27 mouse cellular contexts compared by ENCODE assay signal in genomic region chr4:12700189-12700588, GRCm38 (mm10).
DNase-seq lines count a peak whose midpoint lies in the region; ATAC-seq and TF ChIP-seq lines count a peak whose summit lies in the region.
"Had no signal": no experiment of that assay in that cellular context is flagged by ENCODE, and none has a peak within 500 bp of the region (broad histone marks: within the 10 kb centered on the region; RNA-seq: fewer than 3 reads in every experiment).

No protein-coding gene starts in this region.

- WGBS in liver, embryonic 12.5 days (ENCODE audit: insufficient replicate concordance), result 24% methylated on average over 1 of the region's 1 CpGs
- 26% methylated on average over 1 of the region's 1 CpGs for WGBS in liver, embryonic 14.5 days (ENCODE audit: insufficient replicate concordance)
- 30% methylated on average over 1 of the region's 1 CpGs for WGBS in liver, postnatal 0 days (ENCODE audit: insufficient replicate concordance)
- 91% methylated on average over 1 of the region's 1 CpGs for WGBS in forebrain, embryonic 14.5 days
- 87% methylated on average over 1 of the region's 1 CpGs for WGBS in hindbrain, postnatal 0 days

- no peak for DNase-seq in liver, embryonic 14.5 days (ENCODE audit: low read depth in 3 of 3, low spot score in 3 of 3)
- no peak for DNase-seq in liver, postnatal 0 days
- DNase-seq in gastrocnemius, adult 18-20 months (ENCODE audit: low spot score), result no peak
- DNase-seq in forebrain, embryonic 14.5 days (ENCODE audit: low spot score), result no peak
- DNase-seq in hindbrain, postnatal 0 days (ENCODE audit: low spot score), result no peak
- DNase-seq: adrenal gland, adult 2 months; adrenal gland, postnatal 14 days; cerebellum, adult 11-12 months; cerebellum, adult 8-10 months; cerebellum, postnatal 10 days; cerebellum, postnatal 36 days; embryo, embryonic 11 days; gastrocnemius, adult 2 months; gastrocnemius, postnatal 14 days; heart, adult 18-20 months; heart, postnatal 10 days; heart, postnatal 36 days had no signal

- no peaks in the 10 kb centered on the region for H3K4me1 ChIP-seq in liver, embryonic 12.5 days
- H3K4me1 ChIP-seq in liver, embryonic 14.5 days (replicated peaks; ENCODE audit: control insufficient read depth in 2 of 2, insufficient read depth in 2 of 2, low read length in 1 of 2), result no peaks in the 10 kb centered on the region
- H3K4me1 ChIP-seq in liver, postnatal 0 days (ENCODE audit: insufficient read depth), result no peaks in the 10 kb centered on the region
- H3K4me1 ChIP-seq in forebrain, embryonic 14.5 days (ENCODE audit: control insufficient read depth, insufficient read depth, low read length), result no peaks in the 10 kb centered on the region
- H3K4me1 ChIP-seq in hindbrain, postnatal 0 days (ENCODE audit: insufficient read depth, low read length), result no peaks in the 10 kb centered on the region
- H3K4me1 ChIP-seq: embryonic facial prominence, embryonic 13.5 days; forebrain, embryonic 12.5 days; heart, embryonic 12.5 days; heart, embryonic 15.5 days had no signal

- no peak for TF ChIP-seq CTCF in liver, embryonic 14.5 days (IDR thresholded peaks at IDR 0.05; ENCODE audit: low read depth)
- no peak for TF ChIP-seq CTCF in liver, postnatal 0 days (IDR thresholded peaks at IDR 0.05; ENCODE audit: low read depth)
- no peak for TF ChIP-seq CTCF in hindbrain, postnatal 0 days (IDR thresholded peaks at IDR 0.05; ENCODE audit: low read depth)

- H3K27me3 ChIP-seq in liver, embryonic 12.5 days (replicated peaks), result no peaks in the 10 kb centered on the region
- H3K27me3 ChIP-seq in liver, embryonic 14.5 days (ENCODE audit: control insufficient read depth, insufficient read depth, low read length), result no peaks in the 10 kb centered on the region
- H3K27me3 ChIP-seq in liver, postnatal 0 days (ENCODE audit: insufficient read depth, low read length), result no peaks in the 10 kb centered on the region
- H3K27me3 ChIP-seq in forebrain, embryonic 14.5 days (replicated peaks; ENCODE audit: control insufficient read depth, insufficient read depth, low read length), result no peaks in the 10 kb centered on the region
- no peaks in the 10 kb centered on the region for H3K27me3 ChIP-seq in hindbrain, postnatal 0 days (ENCODE audit: insufficient read depth, low read length)
- H3K27me3 ChIP-seq: embryonic facial prominence, embryonic 13.5 days; forebrain, embryonic 12.5 days; heart, embryonic 12.5 days; heart, embryonic 15.5 days had no signal

- H3K9me3 ChIP-seq in liver, embryonic 12.5 days (replicated peaks), result no peaks in the 10 kb centered on the region
- H3K9me3 ChIP-seq in liver, embryonic 14.5 days (ENCODE audit: control insufficient read depth, low read length), result no peaks in the 10 kb centered on the region
- no peaks in the 10 kb centered on the region for H3K9me3 ChIP-seq in liver, postnatal 0 days (ENCODE audit: low read length)
- no peaks in the 10 kb centered on the region for H3K9me3 ChIP-seq in forebrain, embryonic 14.5 days (replicated peaks; ENCODE audit: control insufficient read depth, low read length)
- H3K9me3 ChIP-seq in hindbrain, postnatal 0 days (ENCODE audit: low read length), result no peaks in the 10 kb centered on the region
- H3K9me3 ChIP-seq: embryonic facial prominence, embryonic 10.5 days; embryonic facial prominence, embryonic 13.5 days; forebrain, embryonic 12.5 days; heart, embryonic 12.5 days; heart, embryonic 15.5 days had no signal

- H3K4me2 ChIP-seq in liver, embryonic 12.5 days, result no peak overlapping the region
- no peak overlapping the region for H3K4me2 ChIP-seq in liver, embryonic 14.5 days (ENCODE audit: low read depth)
- H3K4me2 ChIP-seq in liver, postnatal 0 days (ENCODE audit: low read depth, low read length), result no peak overlapping the region
- no peak overlapping the region for H3K4me2 ChIP-seq in forebrain, embryonic 14.5 days (ENCODE audit: low read length)
- H3K4me2 ChIP-seq in hindbrain, postnatal 0 days (ENCODE audit: low read depth, low read length), result no peak overlapping the region
- H3K4me2 ChIP-seq: embryonic facial prominence, embryonic 13.5 days; forebrain, embryonic 12.5 days; heart, embryonic 12.5 days; heart, embryonic 15.5 days; hindbrain, embryonic 14.5 days had no signal

- peak; percentile 42; the same call in 1 of the 2 replicates for TF ChIP-seq EP300 in liver, embryonic 14.5 days (IDR thresholded peaks at IDR 0.05; ENCODE audit: low read depth)
- no peak for TF ChIP-seq EP300 in liver, postnatal 0 days (IDR thresholded peaks at IDR 0.05; ENCODE audit: low read depth)

- H3K36me3 ChIP-seq in liver, embryonic 12.5 days, result no peaks in the 10 kb centered on the region
- no peaks in the 10 kb centered on the region for H3K36me3 ChIP-seq in liver, embryonic 14.5 days (replicated peaks; ENCODE audit: control insufficient read depth, insufficient read depth, low read depth)
- no peaks in the 10 kb centered on the region for H3K36me3 ChIP-seq in liver, postnatal 0 days (replicated peaks; ENCODE audit: insufficient read depth, low read length)
- H3K36me3 ChIP-seq in forebrain, embryonic 14.5 days (ENCODE audit: control insufficient read depth, insufficient read depth, low read length), result no peaks in the 10 kb centered on the region
- no peaks in the 10 kb centered on the region for H3K36me3 ChIP-seq in hindbrain, postnatal 0 days (ENCODE audit: insufficient read depth, low read length)
- H3K36me3 ChIP-seq: embryonic facial prominence, embryonic 10.5 days; embryonic facial prominence, embryonic 13.5 days; forebrain, embryonic 12.5 days; heart, embryonic 12.5 days; heart, embryonic 15.5 days had no signal

- H3K9ac ChIP-seq in liver, embryonic 12.5 days, result no peak overlapping the region
- no peak overlapping the region for H3K9ac ChIP-seq in liver, embryonic 14.5 days (replicated peaks)
- no peak overlapping the region for H3K9ac ChIP-seq in liver, postnatal 0 days (replicated peaks)
- H3K9ac ChIP-seq in forebrain, embryonic 14.5 days (ENCODE audit: low read length), result no peak overlapping the region
- no peak overlapping the region for H3K9ac ChIP-seq in hindbrain, postnatal 0 days (replicated peaks; ENCODE audit: low read length)
- H3K9ac ChIP-seq: embryonic facial prominence, embryonic 13.5 days; forebrain, embryonic 12.5 days; heart, embryonic 12.5 days; heart, embryonic 15.5 days; hindbrain, embryonic 14.5 days had no signal

- no peak overlapping the region for H3K27ac ChIP-seq in liver, embryonic 12.5 days
- no peak overlapping the region for H3K27ac ChIP-seq in liver, embryonic 14.5 days
- no peak overlapping the region for H3K27ac ChIP-seq in liver, postnatal 0 days (ENCODE audit: low read depth)
- H3K27ac ChIP-seq in forebrain, embryonic 14.5 days (ENCODE audit: low read depth, low read length), result no peak overlapping the region
- no peak overlapping the region for H3K27ac ChIP-seq in hindbrain, postnatal 0 days
- H3K27ac ChIP-seq: embryonic facial prominence, embryonic 10.5 days; embryonic facial prominence, embryonic 13.5 days; forebrain, embryonic 12.5 days; gastrocnemius, adult 2 months; heart, embryonic 15.5 days; hindbrain, embryonic 14.5 days had no signal

- ATAC-seq in liver, embryonic 12.5 days, result peak; percentile 76
- peak; percentile 62; the same call in 1 of the 2 replicates for ATAC-seq in liver, embryonic 14.5 days (ENCODE audit: insufficient read depth)
- ATAC-seq in liver, postnatal 0 days, result peak; percentile 17; the same call in 1 of the 2 replicates
- ATAC-seq in forebrain, embryonic 14.5 days, result no peak
- ATAC-seq in hindbrain, postnatal 0 days, result no peak
- ATAC-seq: CD4-positive, CD25-positive, alpha-beta regulatory T cell, adult 4 months; forebrain, embryonic 16.5 days had no signal

- H3K4me3 ChIP-seq in liver, embryonic 12.5 days, result no peak overlapping the region
- H3K4me3 ChIP-seq in liver, embryonic 14.5 days (ENCODE audit: insufficient read depth in 1 of 2, low read depth in 2 of 2, low read length in 2 of 2), result no peak overlapping the region
- no peak overlapping the region for H3K4me3 ChIP-seq in liver, postnatal 0 days (ENCODE audit: low read depth, low read length)
- H3K4me3 ChIP-seq in forebrain, embryonic 14.5 days (ENCODE audit: low read depth, low read length), result no peak overlapping the region
- no peak overlapping the region for H3K4me3 ChIP-seq in hindbrain, postnatal 0 days (ENCODE audit: low read length)
- H3K4me3 ChIP-seq: embryonic facial prominence, embryonic 10.5 days; embryonic facial prominence, embryonic 13.5 days; erythroblast, embryonic 14.5 days; forebrain, embryonic 12.5 days; gastrocnemius, adult 2 months; heart, embryonic 12.5 days; heart, embryonic 15.5 days had no signal

Comparison
In these comparisons a context has a peak if more than half of its experiments do, and no peak if none do; other contexts are left out.
1. ATAC-seq: peak in liver, embryonic 12.5 days (single experiment), liver, embryonic 14.5 days (single experiment) and liver, postnatal 0 days (single experiment); none in forebrain, embryonic 14.5 days (single experiment) and hindbrain, postnatal 0 days (single experiment).